Mouse (Mus musculus) bone marrow macrophage, adult 2 months (primary cell): ENCODE measurements around the gene Rai1.

Source experiments
- CTCF ChIP-seq: IDR thresholded peaks from 2 replicates; pipeline ENCODE4 v1.5.1; 2012; ENCODE audit warnings: low read depth, mild to moderate bottlenecking, low read length, moderate library complexity
- POLR2A ChIP-seq: IDR thresholded peaks from 2 replicates; pipeline ENCODE4 v1.6.1; 2012; ENCODE audit warnings: mild to moderate bottlenecking, low read depth, low read length, borderline replicate concordance

DNA sequence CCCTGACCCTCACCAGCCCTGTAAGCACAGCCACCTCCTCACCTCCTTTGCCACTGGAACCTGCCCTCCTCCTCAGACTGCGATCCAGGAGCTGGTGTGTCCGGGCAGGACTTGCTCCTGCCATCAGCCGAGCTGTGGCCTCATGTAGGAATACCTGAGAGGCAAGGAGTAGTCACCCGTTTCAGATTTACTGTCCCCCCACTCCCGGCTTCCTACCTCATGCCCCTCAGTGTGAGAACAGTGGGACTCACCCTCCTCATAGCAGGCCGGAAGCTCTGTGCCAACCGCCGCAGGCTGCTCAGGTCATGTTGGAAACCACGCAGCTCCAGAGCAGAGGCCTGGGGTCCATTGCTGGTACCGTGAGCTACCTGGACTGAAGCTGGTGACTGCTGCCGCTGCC, 95.6 kb downstream of the Rai1 start:
- TF ChIP-seq POLR2A, result no peak
- TF ChIP-seq CTCF, result no peak
